Mouse (Mus musculus) hindbrain, embryonic 15.5 days (tissue): ENCODE data around the gene Cog7. TPM values are rescaled to one million over a fixed set of nuclear protein-coding genes. Genes with fewer than 3 reads are reported as not detected.

Experiments
- ATAC-seq: fragments of 200-750 bp; cut with Nextera tagmentation; 2 replicates; pipeline ENCODE4 v1.8.0; 2017; ENCODE audit warnings: low read depth, moderate number of reproducible peaks, moderate TSS enrichment; ENCODE audit not compliant: low FRiP score
- H3K27ac ChIP-seq: fragments of 300-500 bp; sonication (generic); replicated peaks from 2 replicates; pipeline ENCODE4 v1.5.1; 2015; ENCODE audit warnings: mild to moderate bottlenecking, inconsistent platforms
- H3K27me3 ChIP-seq: fragments of 300-500 bp; sonication (generic); 2 replicates; pipeline ENCODE4 v1.6.1; 2015; ENCODE audit warnings: control low read depth, inconsistent platforms
- H3K36me3 ChIP-seq: fragments of 300-500 bp; sonication (generic); 2 replicates; pipeline ENCODE4 v1.6.1; 2015; ENCODE audit warnings: control low read depth, inconsistent platforms
- H3K4me1 ChIP-seq: fragments of 300-500 bp; sonication (generic); replicated peaks from 2 replicates; pipeline ENCODE4 v1.6.1; 2015; ENCODE audit warnings: control low read depth, inconsistent platforms
- H3K4me2 ChIP-seq: fragments of 300-500 bp; sonication (generic); 2 replicates; pipeline ENCODE4 v1.6.1; 2015; ENCODE audit warnings: moderate library complexity, mild to moderate bottlenecking, inconsistent platforms
- H3K4me3 ChIP-seq: fragments of 300-500 bp; sonication (generic); 2 replicates; pipeline ENCODE4 v1.5.1; 2015; ENCODE audit warnings: mild to moderate bottlenecking, inconsistent platforms
- H3K9ac ChIP-seq: fragments of 300-500 bp; sonication (generic); 2 replicates; pipeline ENCODE4 v1.6.1; 2015; ENCODE audit warnings: inconsistent platforms
- H3K9me3 ChIP-seq: fragments of 300-500 bp; sonication (generic); 2 replicates; pipeline ENCODE4 v1.6.1; 2016; ENCODE audit warnings: control low read depth, inconsistent platforms
- WGBS: fragments of 180-500 bp; shearing (Covaris S2); methylation state at CpG from one replicate; pipeline ENCODE4 v1.1.7; 2015; 5-methylcytosine and 5-hydroxymethylcytosine counted together
- polyA plus RNA-seq: library from polyadenylated mRNA; unstranded; fragments of >200 nt; fragmentation: Nextera tagmentation; extraction: Ambion mirVana; gene quantifications from 2 replicates; pipeline ENCODE4 v1.2.1, GENCODE M21; 2015

Gene Cog7
- polyA plus RNA-seq, 1 experiment from 2014 or later, result 29.8 TPM

GRCm38 (mm10) chr7:121946196-121946595 lies 35.3 kb downstream of the Cog7 start:
- 79% methylated on average over 5 of the region's 5 CpGs for WGBS
- H3K4me1 ChIP-seq, result no peaks in the 10 kb centered on the region
- no peaks in the 10 kb centered on the region for H3K27me3 ChIP-seq
- H3K4me2 ChIP-seq, result no peak overlapping the region
- H3K9ac ChIP-seq, result no peak overlapping the region
- no peak for ATAC-seq
- H3K36me3 ChIP-seq, result peaks cover 21% of the 10 kb centered on the region
- H3K27ac ChIP-seq, result no peak overlapping the region
- no peak overlapping the region for H3K4me3 ChIP-seq
- no peaks in the 10 kb centered on the region for H3K9me3 ChIP-seq

GRCm38 (mm10) chr7:121942371-121942770 lies 39.1 kb downstream of the Cog7 start:
- Histone ChIP-seq H3K36me3 (peaks cover 11% of the 10 kb centered on the region; the same call in 1 of the 2 replicates), H3K4me3 (no peak overlapping the region), H3K9me3 (no peaks in the 10 kb centered on the region), H3K27ac (no peak overlapping the region), H3K4me2 (no peak overlapping the region), H3K27me3 (no peaks in the 10 kb centered on the region), H3K4me1 (peaks cover 19% of the 10 kb centered on the region), H3K9ac (no peak overlapping the region)
- whole genome bisulfite sequencing, result 92% methylated on average over 2 of the region's 2 CpGs
- no peak for ATAC-seq

DNA sequence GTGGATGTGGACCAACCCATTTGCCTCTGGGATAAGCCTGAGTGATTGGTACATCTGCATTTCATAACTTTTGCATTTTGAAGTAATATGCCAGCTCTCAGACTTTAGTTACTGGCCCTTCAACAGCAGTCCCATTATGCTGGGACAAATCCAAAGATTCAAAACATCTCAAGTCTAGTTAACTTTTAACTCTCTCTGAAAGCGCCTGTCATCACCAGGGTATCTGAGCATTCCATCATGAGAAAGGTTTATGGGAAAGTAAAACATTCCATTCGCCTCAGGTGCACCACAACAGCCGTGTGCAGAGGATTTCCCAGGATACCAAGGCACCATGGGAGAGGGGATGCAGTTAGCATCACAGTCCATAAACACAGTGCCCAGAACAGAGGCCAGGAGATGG lies 39.9 kb downstream of the Cog7 start:
- no peak overlapping the region for H3K9ac ChIP-seq
- WGBS, result 92% methylated on average over 3 of the region's 3 CpGs
- H3K9me3 ChIP-seq, result no peaks in the 10 kb centered on the region
- peaks cover 25% of the 10 kb centered on the region for H3K4me1 ChIP-seq
- H3K27me3 ChIP-seq, result no peaks in the 10 kb centered on the region
- no peak overlapping the region for H3K4me2 ChIP-seq
- no peak overlapping the region for H3K27ac ChIP-seq
- peaks cover 11% of the 10 kb centered on the region; the same call in 1 of the 2 replicates for H3K36me3 ChIP-seq
- no peak overlapping the region for H3K4me3 ChIP-seq
- no peak for ATAC-seq

GRCm38 (mm10) chr7:121941016-121941415 lies 40.5 kb downstream of the Cog7 start:
- Histone ChIP-seq H3K9ac (no peak overlapping the region), H3K27me3 (no peaks in the 10 kb centered on the region), H3K4me1 (peaks cover 30% of the 10 kb centered on the region), H3K4me2 (no peak overlapping the region), H3K4me3 (no peak overlapping the region), H3K27ac (no peak overlapping the region), H3K36me3 (peaks cover 11% of the 10 kb centered on the region; the same call in 1 of the 2 replicates), H3K9me3 (no peaks in the 10 kb centered on the region)
- WGBS, result 85% methylated on average over 3 of the region's 3 CpGs
- ATAC-seq, result no peak

- H3K4me1 ChIP-seq, result peaks cover 35% of the 10 kb centered on the region
- H3K4me3 ChIP-seq, result no peak overlapping the region
- no peak overlapping the region for H3K9ac ChIP-seq
- H3K27ac ChIP-seq, result 0 out of 2 replicates have a peak overlapping the region, but pooled peaks have one; percentile 21
- WGBS, result 35% methylated on average over 4 of the region's 4 CpGs
- no peaks in the 10 kb centered on the region for H3K9me3 ChIP-seq
- peaks cover 11% of the 10 kb centered on the region; the same call in 1 of the 2 replicates for H3K36me3 ChIP-seq
- no peaks in the 10 kb centered on the region for H3K27me3 ChIP-seq
- ATAC-seq, result 0 out of 2 replicates have a peak, but pooled peaks have one; percentile 51
- H3K4me2 ChIP-seq, result no peak overlapping the region
Observed at GRCm38 (mm10) chr7:121939729-121940128, 41.8 kb downstream of the Cog7 start.

DNA sequence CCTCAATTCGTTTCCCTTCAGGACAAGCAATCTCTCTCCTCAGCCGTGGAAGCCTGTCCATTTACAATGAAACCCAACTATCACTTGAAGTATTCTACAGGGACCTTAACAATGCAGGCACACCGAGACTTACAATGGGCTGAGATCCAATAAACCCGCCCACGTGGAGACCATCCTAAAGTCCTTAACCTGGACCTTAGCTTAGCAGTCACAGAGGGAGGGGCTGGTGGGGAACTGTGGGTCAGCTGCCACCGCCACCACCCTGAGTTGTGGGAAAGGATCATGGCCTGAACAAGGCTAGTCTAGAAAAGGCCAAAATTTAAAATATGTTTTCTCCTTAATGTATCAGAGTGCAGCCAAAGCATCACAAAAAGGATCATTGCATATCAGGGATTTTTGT lies 42.3 kb downstream of the Cog7 start:
- 42% methylated on average over 6 of the region's 6 CpGs for WGBS
- ATAC-seq, result no peak
- Histone ChIP-seq H3K4me3 (no peak overlapping the region), H3K9ac (no peak overlapping the region), H3K4me2 (no peak overlapping the region), H3K36me3 (peaks cover 11% of the 10 kb centered on the region; the same call in 1 of the 2 replicates), H3K9me3 (no peaks in the 10 kb centered on the region), H3K4me1 (peaks cover 35% of the 10 kb centered on the region), H3K27me3 (no peaks in the 10 kb centered on the region), H3K27ac (no peak overlapping the region)

DNA sequence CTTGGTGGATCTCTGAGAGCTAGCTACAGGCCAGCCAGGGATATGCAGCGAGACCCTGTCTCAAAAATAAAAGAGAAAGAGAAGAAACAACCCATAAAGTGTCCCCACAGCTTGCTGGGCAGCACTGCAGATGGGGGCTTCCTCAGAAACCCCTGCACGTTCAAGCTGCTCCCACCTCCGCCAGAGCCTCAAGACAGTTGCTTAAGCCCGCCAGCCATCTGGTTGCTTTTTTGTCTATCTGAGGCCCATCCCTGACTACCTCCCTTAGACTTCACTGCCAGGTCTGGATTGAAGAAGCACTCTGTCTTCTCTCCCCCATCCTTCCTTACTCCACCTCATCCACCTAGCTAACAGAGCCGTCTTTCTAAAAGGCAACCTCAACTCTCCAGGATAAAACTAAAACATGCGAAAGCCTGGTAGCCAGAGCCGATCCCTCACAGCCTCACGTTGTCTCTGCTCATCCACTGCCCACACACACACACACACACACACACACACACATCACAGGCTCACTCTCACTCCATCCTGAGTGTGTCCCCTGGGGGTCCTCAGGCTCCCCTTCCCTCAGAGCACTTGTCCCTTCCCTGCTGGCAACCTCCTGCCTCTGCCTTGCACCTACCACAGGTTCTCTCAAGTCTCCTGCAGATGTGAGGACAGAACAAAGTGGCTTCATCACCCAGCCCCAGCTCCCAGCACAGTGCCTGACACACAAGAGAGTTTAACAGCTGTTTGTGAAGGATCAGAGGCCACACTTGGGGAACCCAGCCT lies 43.2 kb downstream of the Cog7 start:
- Histone ChIP-seq H3K9ac (no peak overlapping the region), H3K4me1 (peaks cover 35% of the 10 kb centered on the region), H3K36me3 (peaks cover 11% of the 10 kb centered on the region; the same call in 1 of the 2 replicates), H3K4me3 (no peak overlapping the region), H3K27me3 (no peaks in the 10 kb centered on the region), H3K4me2 (no peak overlapping the region), H3K27ac (0 out of 2 replicates have a peak overlapping the region, but pooled peaks have one; percentile 50), H3K9me3 (no peaks in the 10 kb centered on the region)
- no peak for ATAC-seq
- WGBS, result 72% methylated on average over 8 of the region's 8 CpGs

DNA sequence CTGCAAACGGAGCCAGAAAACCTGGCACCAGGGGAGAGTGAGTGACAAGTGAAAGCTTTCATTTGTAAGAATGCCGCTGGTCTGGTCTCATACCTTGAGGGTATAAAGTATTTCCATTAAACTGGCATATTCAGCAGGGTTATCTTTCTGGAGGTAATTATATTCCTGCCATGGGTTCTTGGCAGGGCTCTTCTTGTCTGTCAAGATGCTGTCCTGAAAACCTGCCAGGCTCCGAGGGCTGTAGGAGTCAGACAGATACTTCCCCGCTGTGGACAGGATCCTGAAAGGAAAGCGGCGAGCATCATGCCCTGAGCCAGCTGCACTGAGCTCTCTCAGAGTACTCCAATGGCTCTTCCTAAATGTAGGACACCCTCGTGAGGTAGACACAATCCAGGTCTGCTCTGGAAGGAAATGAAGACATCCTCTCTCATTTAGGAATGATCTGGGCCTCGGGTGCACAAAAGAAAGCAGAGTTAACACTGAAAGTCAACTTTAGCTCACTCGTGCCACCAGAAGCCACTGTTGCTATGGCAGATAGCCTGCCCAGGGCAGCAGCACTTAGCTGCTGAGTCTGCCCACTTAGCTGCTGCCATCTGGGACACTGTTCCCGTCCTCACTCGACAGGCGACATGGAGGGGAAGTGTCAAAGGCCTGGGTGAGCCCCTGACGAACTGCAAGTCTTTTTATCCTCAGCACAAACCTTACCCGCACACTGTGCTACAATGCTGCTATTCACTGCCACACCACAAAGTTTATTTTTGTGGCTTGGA lies 44.5 kb downstream of the Cog7 start:
- peaks cover 35% of the 10 kb centered on the region for H3K4me1 ChIP-seq
- peak overlapping the region; percentile 50; the same call in 1 of the 2 replicates for H3K27ac ChIP-seq
- no peaks in the 10 kb centered on the region for H3K27me3 ChIP-seq
- H3K9ac ChIP-seq, result no peak overlapping the region
- 50% methylated on average over 14 of the region's 14 CpGs for WGBS
- no peak overlapping the region for H3K4me2 ChIP-seq
- 0 out of 2 replicates have a peak, but pooled peaks cover 6% of the 10 kb centered on the region for H3K36me3 ChIP-seq
- no peak for ATAC-seq
- no peaks in the 10 kb centered on the region for H3K9me3 ChIP-seq
- no peak overlapping the region for H3K4me3 ChIP-seq

DNA sequence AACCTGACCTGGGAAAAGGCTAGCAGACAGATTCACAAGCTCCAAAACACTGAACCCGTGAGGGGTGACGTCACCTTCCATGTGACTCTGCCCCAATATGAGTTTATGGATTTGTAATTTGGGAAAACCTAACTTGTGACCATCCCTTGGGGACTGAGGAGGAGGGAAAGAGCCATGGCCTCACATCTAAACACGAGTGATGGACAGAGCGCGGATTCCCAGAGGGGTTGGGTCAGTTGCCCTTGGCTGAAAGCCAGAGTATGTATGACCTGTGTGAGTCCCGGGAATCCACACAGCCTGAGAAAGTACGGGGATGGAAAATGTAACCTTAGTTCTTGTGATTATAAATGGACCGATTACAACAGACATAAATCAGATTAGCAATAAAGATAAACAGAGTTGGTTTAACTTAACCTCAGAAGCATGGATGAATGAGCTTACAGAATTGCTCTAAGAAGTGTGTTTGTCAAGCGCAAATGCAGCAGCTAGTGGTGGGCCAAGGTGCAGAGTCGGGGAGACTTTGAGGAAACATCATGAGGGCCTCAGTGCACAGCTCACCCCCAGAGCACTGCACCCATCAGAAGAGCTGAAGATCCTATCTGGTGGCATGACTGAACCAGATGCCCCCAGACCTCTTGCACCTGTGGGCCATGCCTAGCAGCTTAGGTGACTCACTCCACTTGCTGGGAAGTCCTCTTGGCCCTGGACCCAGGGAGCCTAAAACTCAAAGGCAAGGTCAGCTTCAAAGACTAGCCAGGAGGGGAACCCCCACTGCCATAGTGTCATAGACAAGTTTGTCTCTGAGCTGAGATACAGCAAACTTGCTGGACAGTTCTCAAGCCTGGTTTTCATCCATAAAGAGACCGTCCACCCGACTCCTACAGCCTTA lies 45.4 kb downstream of the Cog7 start:
- Histone ChIP-seq H3K27me3 (no peaks in the 10 kb centered on the region), H3K4me1 (peaks cover 35% of the 10 kb centered on the region), H3K4me2 (no peak overlapping the region), H3K27ac (0 out of 2 replicates have a peak overlapping the region, but pooled peaks have one; percentile 33), H3K36me3 (0 out of 2 replicates have a peak, but pooled peaks cover 3% of the 10 kb centered on the region), H3K9ac (no peak overlapping the region), H3K9me3 (no peaks in the 10 kb centered on the region), H3K4me3 (no peak overlapping the region)
- 79% methylated on average over 12 of the region's 12 CpGs for WGBS
- no peak for ATAC-seq

GRCm38 (mm10) chr7:121934346-121934745 lies 47.2 kb downstream of the Cog7 start:
- ATAC-seq, result no peak
- WGBS, result 85% methylated on average over 2 of the region's 2 CpGs
- no peak overlapping the region for H3K9ac ChIP-seq
- no peaks in the 10 kb centered on the region for H3K9me3 ChIP-seq
- H3K27me3 ChIP-seq, result no peaks in the 10 kb centered on the region
- H3K4me1 ChIP-seq, result peaks cover 33% of the 10 kb centered on the region
- no peak overlapping the region for H3K4me3 ChIP-seq
- 0 out of 2 replicates have a peak, but pooled peaks cover 3% of the 10 kb centered on the region for H3K36me3 ChIP-seq
- no peak overlapping the region for H3K27ac ChIP-seq
- H3K4me2 ChIP-seq, result no peak overlapping the region

DNA sequence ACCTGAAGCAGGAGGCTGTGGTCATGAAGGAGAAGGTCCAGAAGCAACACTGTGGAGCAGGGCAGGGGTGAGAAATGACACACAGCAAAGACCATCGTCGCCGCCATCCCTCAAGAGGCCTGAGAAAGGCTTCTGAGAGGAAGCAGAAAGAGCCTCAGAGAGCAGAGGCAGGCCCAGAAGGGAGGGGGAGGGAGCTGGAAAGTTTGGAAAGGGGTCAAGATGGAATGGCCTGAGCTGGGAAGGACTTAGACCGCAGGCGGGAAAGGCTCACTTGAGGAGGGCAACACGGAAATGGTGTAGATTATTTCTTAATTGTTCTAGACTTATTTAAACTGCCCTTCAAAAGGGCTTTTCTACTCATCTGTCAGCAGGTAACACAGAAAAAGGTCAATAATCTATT lies 47.8 kb downstream of the Cog7 start:
- Histone ChIP-seq H3K4me3 (no peak overlapping the region), H3K27ac (no peak overlapping the region), H3K9ac (no peak overlapping the region), H3K27me3 (no peaks in the 10 kb centered on the region), H3K9me3 (no peaks in the 10 kb centered on the region), H3K36me3 (0 out of 2 replicates have a peak, but pooled peaks cover 3% of the 10 kb centered on the region), H3K4me2 (no peak overlapping the region), H3K4me1 (peaks cover 26% of the 10 kb centered on the region)
- no peak for ATAC-seq
- 81% methylated on average over 6 of the region's 6 CpGs for WGBS
